Mouse (Mus musculus) urinary bladder, postnatal 4 days (tissue): ENCODE data around the gene Rap2a.

Experiments
- DNase-seq, 2 experiments: peaks; one replicate each; pipeline ENCODE4 v3.0.0; 2021 to 2022; ENCODE audit warnings: low spot score in 2 of 2

Gene Rap2a

DNA sequence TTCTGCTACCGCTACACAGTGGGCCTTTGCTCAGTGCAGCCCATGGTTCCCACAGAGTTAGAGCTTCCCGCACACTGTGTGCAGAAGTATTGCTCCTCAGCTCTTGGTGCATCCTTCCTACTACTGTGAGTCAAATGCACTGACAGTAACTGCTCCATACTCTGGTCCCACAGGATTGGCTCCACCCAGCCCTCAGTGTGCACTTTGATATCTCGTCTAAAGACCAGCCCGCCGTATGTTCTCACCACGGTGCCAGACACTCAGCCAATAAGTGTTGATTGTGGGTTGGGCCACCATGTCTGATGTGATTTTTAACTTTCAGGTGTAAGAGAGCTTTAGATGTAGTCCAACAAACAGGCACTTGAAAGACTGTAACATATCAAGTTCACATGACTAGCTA, 21.4 kb downstream of the Rap2a start:
- no peak for DNase-seq

DNA sequence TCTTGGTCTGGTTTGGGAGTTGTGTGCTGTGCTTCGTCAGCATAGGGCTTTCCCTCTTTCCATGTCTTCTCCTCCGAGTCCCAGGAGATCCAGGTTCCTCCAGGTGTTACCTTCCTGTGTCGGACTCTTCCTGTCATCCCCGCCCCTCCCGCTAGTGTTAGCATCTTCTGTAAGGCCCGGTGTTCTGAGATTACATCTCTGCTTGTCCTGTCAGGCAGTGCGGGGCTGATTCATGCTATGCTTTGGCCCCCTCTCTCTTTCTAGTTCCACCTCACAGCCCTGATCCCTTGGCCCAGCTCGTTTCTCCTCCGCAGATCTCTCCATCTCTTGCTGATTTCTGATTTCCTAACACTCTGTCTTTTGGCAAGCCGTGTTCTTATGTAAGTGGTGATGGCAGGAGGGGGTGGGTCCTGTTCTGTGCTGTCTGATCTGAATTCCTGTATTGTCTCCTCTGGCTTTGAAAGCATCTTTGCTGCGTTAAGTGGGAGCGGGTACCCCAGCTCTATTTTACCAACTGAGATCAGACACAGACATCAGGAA, 21.8 kb downstream of the Rap2a start:
- DNase-seq = no peak

- DNase-seq = no peak
Observed at GRCm38 (mm10) chr14:120500791-120501190, 22.5 kb downstream of the Rap2a start.

DNA sequence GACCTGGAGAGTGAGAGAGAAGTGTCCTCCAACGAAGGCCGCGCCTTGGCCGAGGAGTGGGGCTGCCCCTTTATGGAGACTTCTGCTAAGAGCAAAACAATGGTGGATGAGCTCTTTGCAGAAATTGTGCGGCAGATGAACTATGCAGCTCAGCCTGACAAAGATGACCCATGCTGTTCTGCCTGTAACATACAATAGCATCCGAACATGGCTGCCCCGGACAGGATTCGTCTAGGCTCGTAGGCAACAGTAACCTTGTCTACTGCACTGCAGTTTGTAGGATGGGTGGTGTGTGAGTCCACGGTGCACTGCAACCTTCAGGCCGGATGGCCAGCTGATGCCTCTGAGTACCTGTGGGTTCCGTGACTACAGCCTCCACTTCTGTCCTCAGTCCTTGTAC, 25.4 kb downstream of the Rap2a start:
- DNase-seq = no peak

DNA sequence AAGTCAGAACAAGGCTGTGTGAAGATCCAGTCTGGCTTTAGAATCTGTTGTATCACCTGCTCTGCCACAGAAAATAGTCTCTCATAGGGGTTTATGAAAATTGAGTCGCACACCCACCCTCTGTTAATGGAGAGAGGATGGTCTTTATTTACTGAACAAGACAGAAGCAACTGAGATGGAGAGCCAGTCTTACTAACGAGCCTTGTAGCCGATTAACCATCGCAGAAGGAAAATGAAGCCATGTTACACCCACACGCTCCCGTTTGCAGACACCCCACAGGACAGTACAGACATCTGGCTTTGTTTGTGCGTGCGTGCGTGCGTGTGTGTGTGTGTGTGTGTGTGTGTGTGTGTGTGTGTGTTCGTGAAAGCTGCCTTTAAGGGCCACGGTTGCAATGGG, 26.2 kb downstream of the Rap2a start:
- DNase-seq = no peak

DNA sequence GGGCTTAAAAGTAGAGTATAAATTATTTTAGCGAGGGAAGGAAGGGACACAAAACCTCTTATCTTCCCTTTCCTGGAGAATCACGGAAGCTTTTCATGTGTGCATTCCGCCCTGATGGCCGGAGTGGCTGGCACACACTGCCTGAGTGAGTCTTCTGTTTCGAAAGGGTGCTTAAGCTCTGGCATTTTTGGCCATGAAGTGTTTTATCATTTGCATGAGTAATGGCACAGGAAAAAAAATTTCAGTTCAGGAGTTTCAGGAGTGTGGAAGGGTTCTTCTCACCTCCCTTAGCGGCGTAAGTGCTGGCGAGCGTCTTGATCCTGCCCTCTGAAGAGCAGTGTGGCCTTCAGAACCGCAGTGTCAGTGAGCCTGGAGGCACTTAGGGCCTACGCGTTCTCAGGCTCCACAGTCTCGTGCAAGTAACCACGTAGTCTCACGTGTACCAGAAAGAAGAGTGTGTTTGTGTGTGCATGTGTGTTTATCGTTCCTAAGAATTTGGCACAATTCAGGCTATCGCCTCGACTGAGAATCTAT, 26.8 kb downstream of the Rap2a start:
- DNase-seq = no peak

GRCm38 (mm10) chr14:120505918-120506317, 27.7 kb downstream of the Rap2a start:
- no peak for DNase-seq

DNA sequence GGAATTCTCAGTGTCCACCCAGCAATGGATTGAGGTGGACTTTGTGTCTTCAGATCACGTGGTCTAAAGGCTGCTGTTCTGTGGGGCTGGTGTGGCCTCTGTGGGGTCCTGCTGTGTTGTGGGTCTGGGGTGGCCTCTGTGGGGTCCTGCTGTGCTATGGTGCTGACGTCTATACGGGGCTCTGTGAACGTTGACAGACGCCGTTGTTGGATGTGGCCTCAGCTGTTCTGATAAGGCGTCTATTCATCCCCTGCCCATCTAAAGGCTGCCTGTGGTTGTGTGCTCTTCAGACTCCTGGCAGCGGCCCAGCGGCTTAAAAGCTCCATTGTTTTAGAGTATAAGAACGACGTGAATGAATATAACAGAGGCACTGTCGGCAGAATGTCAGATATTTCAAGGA, 29.3 kb downstream of the Rap2a start:
- peak in 1 of 2 experiments; percentile 57 for DNase-seq

DNA sequence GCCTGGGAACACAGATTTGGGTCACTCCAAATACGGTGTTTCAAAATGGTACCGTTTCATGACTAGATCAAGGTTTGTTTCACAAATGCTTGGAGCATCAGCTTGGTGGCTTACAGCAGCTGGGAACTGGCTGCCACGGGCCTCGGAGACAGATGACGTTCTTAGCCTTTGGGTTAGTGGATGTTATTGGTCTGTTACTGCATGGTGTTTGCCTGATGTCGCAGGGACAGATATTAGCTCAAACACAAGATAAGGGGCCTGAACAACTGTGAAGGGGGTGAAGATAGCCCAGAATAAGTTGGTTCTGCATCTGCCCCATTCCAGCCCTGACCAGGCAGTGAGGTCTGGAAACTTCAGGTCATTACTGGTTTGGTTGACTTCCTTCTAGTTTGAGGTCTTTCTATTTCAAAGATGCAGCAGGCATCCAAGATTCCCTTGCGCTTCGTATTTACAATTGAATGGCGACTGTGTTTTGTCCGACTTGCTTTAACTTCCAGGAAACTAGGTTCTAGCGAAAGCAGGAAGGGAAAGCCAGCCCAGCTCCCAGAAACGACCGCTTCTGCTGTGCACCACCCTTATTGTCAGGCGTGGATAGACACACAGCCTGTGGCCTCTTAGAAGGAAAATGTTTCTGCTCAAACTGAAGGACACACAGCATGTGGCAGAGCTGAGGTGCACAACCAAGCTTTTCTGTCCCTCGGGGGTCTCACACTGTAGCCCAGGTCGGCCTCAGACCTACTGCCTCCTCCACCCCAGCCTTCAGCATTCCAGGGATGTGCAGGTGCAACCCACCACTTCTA, 30.5 kb downstream of the Rap2a start:
- no peak for DNase-seq

- no peak for DNase-seq
Observed at GRCm38 (mm10) chr14:120509366-120509640, 31.1 kb downstream of the Rap2a start.

GRCm38 (mm10) chr14:120511821-120512220, 33.6 kb downstream of the Rap2a start:
- no peak for DNase-seq

DNA sequence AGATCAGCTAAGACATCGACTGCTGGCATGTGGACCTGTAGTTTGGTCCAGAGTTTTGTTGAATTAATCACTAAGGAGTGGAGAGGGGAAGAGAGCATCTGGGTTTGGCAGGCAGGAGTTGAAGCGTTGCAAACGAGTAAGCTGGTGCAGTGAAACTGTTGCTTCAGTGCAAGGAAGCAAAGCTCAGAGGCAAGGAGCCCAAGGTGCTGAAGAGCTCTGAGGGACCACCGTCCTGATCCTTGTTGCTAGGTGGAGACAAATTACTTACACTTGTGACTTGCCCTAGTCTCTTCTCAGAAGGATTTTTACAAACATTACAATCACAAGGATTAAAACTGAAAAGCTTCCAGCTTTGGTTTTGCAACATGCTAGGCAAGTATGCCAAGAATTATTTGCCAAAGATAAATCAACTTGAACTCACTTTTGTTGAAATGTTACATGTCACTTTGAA, 36.6 kb downstream of the Rap2a start:
- no peak for DNase-seq

GRCm38 (mm10) chr14:120515376-120515775, 37.1 kb downstream of the Rap2a start:
- no peak for DNase-seq

DNA sequence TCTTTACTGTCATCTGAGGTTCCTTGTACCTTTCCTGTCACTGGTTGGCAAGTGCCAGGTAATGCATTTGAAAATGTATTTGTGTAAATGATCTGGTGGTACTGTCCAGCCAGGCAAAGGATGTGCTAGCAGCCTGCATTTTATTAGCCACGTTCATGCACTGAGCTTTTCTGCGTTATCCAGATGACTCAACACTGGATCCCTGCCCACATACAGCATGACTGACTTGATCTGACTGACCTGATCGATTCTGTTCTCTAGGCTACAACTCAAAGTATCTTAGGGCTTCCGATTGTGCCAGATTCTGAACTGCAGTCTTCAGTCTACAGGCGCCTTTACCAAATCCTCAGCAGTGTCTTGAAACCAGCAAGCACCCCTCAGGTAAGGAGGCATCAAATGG, 40.5 kb downstream of the Rap2a start:
- no peak for DNase-seq

- no peak for DNase-seq
Observed at GRCm38 (mm10) chr14:120519921-120520320, 41.7 kb downstream of the Rap2a start.

DNA sequence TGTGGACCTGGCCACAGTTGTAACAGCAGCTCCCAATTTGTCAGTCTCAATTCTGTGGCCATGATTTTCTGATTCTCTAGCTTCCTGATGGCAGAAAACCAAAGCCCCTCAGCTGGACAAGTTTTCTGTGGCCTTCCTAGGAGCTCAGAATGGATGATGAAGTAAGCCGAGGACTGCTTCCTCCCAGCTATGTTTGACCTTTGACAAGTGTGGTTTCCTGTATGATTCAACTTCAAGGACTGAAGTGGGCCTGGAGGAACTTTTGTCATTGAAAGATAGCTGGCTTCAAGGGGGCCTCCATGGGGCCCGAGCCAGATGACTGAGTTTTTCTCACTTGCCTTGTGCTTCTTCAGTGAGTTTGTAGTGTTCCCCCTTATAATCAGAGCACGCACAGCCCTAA, 42.6 kb downstream of the Rap2a start:
- no peak for DNase-seq

DNA sequence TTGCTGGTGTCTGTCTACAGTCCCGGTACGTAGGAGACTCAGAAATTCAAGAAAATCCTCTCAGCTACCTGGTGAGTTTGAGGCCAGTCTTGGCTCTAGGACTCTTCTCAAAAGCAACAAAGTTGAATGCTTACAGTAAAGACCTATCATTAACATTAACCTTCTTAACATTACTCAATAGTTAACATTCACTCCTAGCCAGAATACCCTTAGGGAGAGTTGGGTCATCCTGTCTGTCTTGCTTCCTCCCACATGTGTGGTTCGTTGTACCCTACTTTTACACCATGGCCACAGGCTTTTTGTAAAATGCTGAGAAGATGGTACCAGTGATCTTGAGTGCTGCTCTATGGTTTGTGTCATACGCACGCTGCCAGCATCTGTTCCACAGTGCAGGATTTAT, 45.1 kb downstream of the Rap2a start:
- no peak for DNase-seq

GRCm38 (mm10) chr14:120525644-120526043, 47.4 kb downstream of the Rap2a start:
- no peak for DNase-seq

GRCm38 (mm10) chr14:120533301-120533700, 55.1 kb downstream of the Rap2a start:
- DNase-seq = no peak

GRCm38 (mm10) chr14:120534841-120535271, 56.6 kb downstream of the Rap2a start:
- no peak for DNase-seq

- DNase-seq = no peak
Observed at GRCm38 (mm10) chr14:120535446-120535845, 57.2 kb downstream of the Rap2a start.

DNA sequence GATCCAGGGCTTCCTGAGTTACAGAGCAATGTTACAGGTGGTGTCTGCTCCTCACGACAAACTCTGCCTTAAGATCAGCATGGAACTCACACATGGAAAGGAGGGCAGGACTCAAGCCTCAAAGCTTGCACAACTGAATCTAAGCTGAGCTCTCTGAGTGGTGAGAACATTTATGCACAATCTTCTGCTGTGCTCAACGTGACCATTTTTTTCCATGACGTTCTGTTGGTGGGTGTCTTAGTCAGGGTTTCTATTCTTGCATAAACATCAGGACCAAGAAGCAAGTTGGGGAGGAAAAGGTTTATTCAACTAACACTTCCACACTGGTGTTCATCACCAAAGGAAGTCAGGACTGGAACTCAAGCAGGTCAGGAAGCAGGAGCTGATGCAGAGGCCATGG, 57.7 kb downstream of the Rap2a start:
- DNase-seq = no peak

GRCm38 (mm10) chr14:120539128-120539527, 60.9 kb downstream of the Rap2a start:
- no peak for DNase-seq

DNA sequence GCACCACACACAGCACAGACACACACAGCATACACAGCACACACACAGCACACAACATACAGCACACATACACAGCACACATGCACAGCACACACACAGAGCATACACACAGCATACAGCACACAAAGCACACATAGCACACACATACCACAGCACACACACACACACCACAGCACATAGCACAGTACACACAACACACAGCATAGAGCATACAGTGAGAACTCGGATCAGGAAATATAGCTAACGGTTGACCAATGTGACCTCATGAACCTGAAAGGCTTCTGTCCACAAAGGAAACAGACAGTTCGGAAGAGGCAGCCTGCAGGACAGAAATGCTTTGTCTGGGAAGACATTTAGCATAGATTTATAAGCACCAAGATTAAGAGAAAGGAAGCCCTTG, 61.4 kb downstream of the Rap2a start:
- no peak for DNase-seq
